Mouse (Mus musculus) thymus, adult 2 months (tissue): Measurements from ENCODE around the gene Ap1s1. TPM values are rescaled to one million over a fixed set of nuclear protein-coding genes. Genes with fewer than 3 reads are reported as not detected.
A peak's percentile ranks its signal among the peaks of the same experiment; 100 is the strongest.

Experiments
- DNase-seq: peaks from one replicate; pipeline ENCODE4 v3.0.0; 2021
- H3K27ac ChIP-seq: fragments of 200-500 bp; 2 replicates; pipeline ENCODE4 v1.5.1; 2012; ENCODE audit warnings: low read length, control low read depth; ENCODE audit not compliant: control insufficient read depth, insufficient read depth
- H3K27me3 ChIP-seq: fragments of 200-500 bp; 2 replicates; pipeline ENCODE4 v1.6.1; 2012; ENCODE audit warnings: mild to moderate bottlenecking, low read length, moderate library complexity, mixed read lengths; ENCODE audit not compliant: control insufficient read depth, insufficient read depth
- H3K36me3 ChIP-seq: fragments of 200-500 bp; 2 replicates; pipeline ENCODE4 v1.6.1; 2012; ENCODE audit warnings: mild to moderate bottlenecking, low read length, moderate library complexity; ENCODE audit not compliant: control insufficient read depth, insufficient read depth
- H3K4me1 ChIP-seq: fragments of 200-500 bp; replicated peaks from 2 replicates; pipeline ENCODE4 v1.6.1; 2012; ENCODE audit warnings: low read length; ENCODE audit not compliant: control insufficient read depth, insufficient read depth
- H3K4me3 ChIP-seq: fragments of 200-500 bp; 2 replicates; pipeline ENCODE4 v1.5.1; 2012; ENCODE audit warnings: mild to moderate bottlenecking, low read length, control low read depth, moderate library complexity; ENCODE audit not compliant: control insufficient read depth, insufficient read depth
- CTCF ChIP-seq: fragments of 200-500 bp; IDR thresholded peaks from 2 replicates; pipeline ENCODE4 v1.5.1; 2012; ENCODE audit warnings: mild to moderate bottlenecking, control low read depth, low read length, moderate library complexity, borderline replicate concordance; ENCODE audit not compliant: control insufficient read depth, poor library complexity, insufficient read depth; ENCODE audit errors: extremely low read depth
- POLR2A ChIP-seq: fragments of 200-500 bp; IDR thresholded peaks from 2 replicates; pipeline ENCODE4 v1.6.1; 2012; ENCODE audit warnings: mild to moderate bottlenecking, low read length, control low read depth, moderate library complexity; ENCODE audit not compliant: control insufficient read depth, poor library complexity, insufficient read depth; ENCODE audit errors: extremely low read depth
- WGBS: fragments of 180-500 bp; shearing (Covaris S2); methylation state at CpG from one replicate; pipeline ENCODE4 v1.1.7; 2018; 5-methylcytosine and 5-hydroxymethylcytosine counted together
- polyA plus RNA-seq: library from polyadenylated mRNA; depleted of rRNA; stranded (reverse); fragments of >200 nt; gene quantifications from 2 replicates; pipeline ENCODE4 v1.2.3, GENCODE M21; 2012

Gene Ap1s1
- polyA plus RNA-seq, 1 experiment = 44.1 TPM

DNA sequence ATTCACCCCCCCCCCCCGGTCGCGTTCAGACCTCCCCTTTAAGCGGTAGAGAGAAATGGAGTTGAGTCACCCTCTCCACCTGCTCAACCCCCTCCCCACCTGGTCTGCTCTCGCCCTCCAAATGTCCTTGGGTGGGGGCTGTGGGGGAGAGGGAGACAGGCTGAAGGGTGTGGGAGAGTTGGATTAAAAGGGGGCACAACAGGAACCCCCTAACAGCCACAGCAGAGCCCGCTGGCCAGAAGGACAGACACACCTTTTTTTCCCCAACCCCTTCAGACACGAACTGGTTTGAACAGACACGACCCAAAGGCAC, 16.7 kb downstream of the Ap1s1 start:
- peaks cover 23% of the 10 kb centered on the region for H3K27me3 ChIP-seq
- no peak for TF ChIP-seq CTCF
- TF ChIP-seq POLR2A = no peak
- no peak for DNase-seq
- no peak overlapping the region for H3K4me3 ChIP-seq
- no peak overlapping the region for H3K27ac ChIP-seq
- H3K36me3 ChIP-seq = no peaks in the 10 kb centered on the region
- H3K4me1 ChIP-seq = peaks cover 40% of the 10 kb centered on the region
- WGBS = 5% methylated on average over 8 of the region's 8 CpGs

DNA sequence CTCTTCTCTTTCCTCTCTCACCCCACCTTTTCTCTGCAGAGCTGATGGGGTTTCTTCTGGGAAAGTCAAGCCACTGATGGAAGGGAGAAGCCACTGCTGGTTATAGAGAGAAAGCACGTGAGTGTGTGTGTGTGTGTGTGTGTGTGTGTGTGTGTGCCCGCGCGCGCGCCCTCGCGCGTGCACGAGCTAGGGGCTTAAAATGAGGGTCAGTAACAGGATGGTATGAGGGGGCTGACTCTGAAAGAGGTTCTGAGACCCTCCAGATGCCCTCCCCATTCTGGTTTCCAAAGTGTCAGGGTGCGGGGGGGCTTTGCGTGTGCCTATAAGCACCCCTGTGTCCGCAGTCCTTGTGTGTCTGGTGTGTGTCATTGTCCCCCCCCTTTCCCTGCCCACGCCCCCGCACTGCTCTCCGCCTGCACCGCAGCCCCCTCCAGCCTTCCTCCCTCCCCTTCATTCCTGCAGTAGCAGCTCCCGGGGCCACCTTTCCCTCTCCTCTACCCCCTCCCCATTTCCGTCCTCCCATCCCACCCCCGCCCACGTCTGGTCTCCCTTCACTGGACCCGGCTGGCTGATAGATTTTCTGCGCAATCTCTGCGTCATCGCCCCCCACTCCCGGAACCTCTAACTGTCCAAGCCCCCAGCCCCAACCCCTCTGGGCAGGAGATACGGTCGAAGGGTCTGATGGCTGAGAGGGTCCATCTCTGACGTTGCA, 17.2 kb downstream of the Ap1s1 start:
- 8% methylated on average over 29 of the region's 29 CpGs for WGBS
- H3K4me3 ChIP-seq = no peak overlapping the region

DNA sequence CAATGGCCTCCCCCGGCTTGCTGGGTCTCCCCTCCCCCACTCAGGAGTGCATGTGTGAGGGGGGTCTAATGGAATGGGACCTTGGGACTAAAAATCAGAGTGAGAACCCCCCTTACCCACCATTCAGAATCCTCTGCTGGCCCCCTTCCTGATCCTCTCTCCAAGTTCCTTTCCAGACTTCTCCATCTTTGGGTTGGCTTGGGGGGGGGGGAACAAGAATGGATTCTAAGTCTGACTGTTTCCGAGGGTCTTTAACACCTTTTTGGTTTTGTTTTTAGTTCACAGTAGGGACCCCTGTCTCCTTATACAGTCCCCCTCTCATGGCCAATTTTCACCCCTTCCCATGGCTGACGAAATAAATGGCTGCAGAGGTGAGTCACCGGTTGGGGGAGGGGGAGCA, 19.8 kb downstream of the Ap1s1 start, which contains the start of gene Vgf:
Gene Vgf, plus strand, starts transcription at position 301 of the 400 bp plus-strand sequence.
- 22% methylated on average over 4 of the region's 4 CpGs for WGBS
- Histone ChIP-seq H3K4me3 (no peak within 1 kb of the TSS), H3K4me1 (peaks cover 18% of the 10 kb centered on the region)

More for the DNA sequence above, 17.2 kb downstream of the Ap1s1 start:
- Histone ChIP-seq H3K36me3 (no peaks in the 10 kb centered on the region), H3K27ac (no peak overlapping the region), H3K27me3 (peaks cover 23% of the 10 kb centered on the region), H3K4me1 (peaks cover 40% of the 10 kb centered on the region)
- DNase-seq = no peak
- TF ChIP-seq POLR2A = no peak
- no peak for TF ChIP-seq CTCF

DNA sequence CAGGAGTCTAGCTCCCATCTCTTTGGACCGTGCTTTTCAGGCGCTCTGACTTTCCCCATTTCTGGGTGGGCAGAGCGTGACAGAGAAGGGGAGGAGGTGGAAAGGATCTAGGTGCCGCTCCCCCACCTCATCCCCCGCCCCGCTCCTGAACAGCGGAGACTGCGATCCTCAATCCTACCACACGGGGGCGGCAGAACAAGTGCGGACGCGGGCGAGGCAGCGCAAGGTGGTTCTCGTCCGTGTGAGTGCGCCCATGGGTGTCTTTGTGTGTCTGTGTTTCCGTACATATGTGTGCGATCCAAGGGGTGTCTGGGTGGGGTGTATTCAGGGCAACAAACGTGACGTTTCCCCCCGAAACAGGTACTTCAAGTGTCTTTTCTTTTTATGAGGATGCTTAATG, 20.8 kb downstream of the Ap1s1 start:
- Histone ChIP-seq H3K27me3 (peaks cover 7% of the 10 kb centered on the region; the same call in 1 of the 2 replicates), H3K36me3 (no peaks in the 10 kb centered on the region), H3K27ac (no peak overlapping the region), H3K4me3 (no peak overlapping the region), H3K4me1 (peaks cover 8% of the 10 kb centered on the region)
- 1% methylated on average over 23 of the region's 23 CpGs for WGBS
- no peak for TF ChIP-seq POLR2A
- peak; percentile 93 for TF ChIP-seq CTCF
- DNase-seq = peak; percentile 86

More for the DNA sequence above, 19.8 kb downstream of the Ap1s1 start, which contains the start of gene Vgf:
- Histone ChIP-seq H3K27me3 (peaks cover 16% of the 10 kb centered on the region), H3K36me3 (no peaks in the 10 kb centered on the region), H3K27ac (no peak within 1 kb of the TSS)
- DNase-seq = no peak
- no peak for TF ChIP-seq POLR2A
- TF ChIP-seq CTCF = no peak

DNA sequence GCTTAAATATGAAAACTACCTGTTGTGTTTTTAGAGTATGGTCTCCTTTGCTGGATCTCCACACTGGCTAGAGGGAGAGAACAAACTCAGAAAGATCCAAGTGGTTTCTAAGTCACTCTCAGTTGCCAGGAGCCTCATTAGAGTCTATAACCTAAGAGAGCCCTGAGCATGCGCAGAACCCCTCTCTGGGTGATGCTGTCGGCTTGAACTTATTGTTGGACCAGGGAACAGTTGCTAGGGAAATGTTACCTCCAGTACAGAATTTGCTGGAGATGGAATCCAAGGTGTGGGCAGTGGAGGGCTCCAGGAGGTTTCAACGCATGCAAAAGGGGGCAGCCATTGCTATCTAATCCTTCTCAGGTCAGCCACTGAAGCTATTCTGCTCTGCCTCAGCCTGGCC, 21.6 kb downstream of the Ap1s1 start:
- TF ChIP-seq POLR2A (no peak), CTCF (no peak)
- Histone ChIP-seq H3K36me3 (no peaks in the 10 kb centered on the region), H3K27ac (no peak overlapping the region), H3K4me3 (no peak overlapping the region), H3K27me3 (peaks cover 7% of the 10 kb centered on the region; the same call in 1 of the 2 replicates), H3K4me1 (0 out of 2 replicates have a peak, but pooled peaks cover under 1% of the 10 kb centered on the region)
- no peak for DNase-seq
- 54% methylated on average over 3 of the region's 3 CpGs for WGBS

DNA sequence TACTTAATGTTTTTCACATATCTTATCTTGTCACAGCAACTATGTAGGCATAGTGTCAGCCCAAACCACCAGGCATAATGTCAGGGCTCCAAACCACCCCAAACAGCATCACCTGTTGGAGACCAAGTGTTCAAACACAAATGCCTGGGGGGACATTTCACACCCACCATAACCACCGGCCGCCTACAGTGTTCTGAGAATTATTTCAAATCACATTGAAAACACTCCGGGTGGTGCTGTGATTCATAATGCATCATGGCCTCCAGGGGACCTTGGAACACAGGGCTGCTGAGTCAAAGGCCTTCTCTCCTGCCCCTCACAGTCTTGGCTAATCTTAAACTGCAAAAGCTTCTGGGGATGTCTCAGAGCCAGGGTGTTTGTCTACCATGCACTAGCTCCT, 30.0 kb downstream of the Ap1s1 start:
- no peaks in the 10 kb centered on the region for H3K27me3 ChIP-seq
- no peak for DNase-seq
- no peak overlapping the region for H3K4me3 ChIP-seq
- WGBS = 96% methylated on average over 3 of the region's 3 CpGs
- no peak overlapping the region for H3K27ac ChIP-seq
- no peaks in the 10 kb centered on the region for H3K4me1 ChIP-seq
- no peaks in the 10 kb centered on the region for H3K36me3 ChIP-seq
- TF ChIP-seq POLR2A (no peak), CTCF (no peak)

DNA sequence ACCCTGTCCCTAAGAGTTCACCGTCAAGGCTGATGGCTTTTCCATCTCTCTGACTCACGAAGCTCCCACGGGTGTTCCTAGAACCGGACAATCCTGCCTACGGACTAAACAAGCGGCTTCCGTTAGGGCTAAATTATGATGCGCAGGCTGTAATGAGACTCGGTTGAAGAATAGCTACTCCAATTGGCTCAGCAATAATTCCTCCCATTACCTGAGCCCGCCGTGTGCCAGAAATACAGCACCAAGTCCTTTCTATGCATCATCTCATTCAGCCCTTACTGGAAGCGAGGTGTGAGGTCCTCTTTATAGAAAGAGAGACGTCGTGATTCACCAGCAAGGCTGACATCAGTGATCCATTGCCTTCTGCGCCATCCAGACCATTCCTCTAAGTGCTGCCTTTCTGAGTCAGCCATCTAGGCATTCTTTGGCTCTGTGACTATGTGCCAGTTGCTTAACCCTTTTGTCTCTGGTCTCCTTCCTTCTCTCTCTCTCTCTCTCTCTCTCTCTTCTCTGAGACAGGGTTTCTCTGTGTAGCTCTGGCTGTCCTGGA, 33.5 kb downstream of the Ap1s1 start:
- Histone ChIP-seq H3K4me1 (no peaks in the 10 kb centered on the region), H3K36me3 (no peaks in the 10 kb centered on the region), H3K4me3 (no peak overlapping the region), H3K27me3 (no peaks in the 10 kb centered on the region), H3K27ac (no peak overlapping the region)
- no peak for TF ChIP-seq CTCF
- TF ChIP-seq POLR2A = no peak
- WGBS = 85% methylated on average over 15 of the region's 15 CpGs
- no peak for DNase-seq
